Mouse (Mus musculus) frontal cortex, postnatal 14 days (tissue): ENCODE results near the gene Hbb-bt.
"Not testable (repeated sequence)": the region's sequence is repeated elsewhere in the genome, so short reads cannot be mapped to it uniquely, and the experiment has no call there.

Experiments used
- DNase-seq, 2 experiments: peaks; one replicate each; pipeline ENCODE4 v3.0.0; 2022; ENCODE audit warnings: low spot score in 2 of 2

Hbb-bt gene

DNA sequence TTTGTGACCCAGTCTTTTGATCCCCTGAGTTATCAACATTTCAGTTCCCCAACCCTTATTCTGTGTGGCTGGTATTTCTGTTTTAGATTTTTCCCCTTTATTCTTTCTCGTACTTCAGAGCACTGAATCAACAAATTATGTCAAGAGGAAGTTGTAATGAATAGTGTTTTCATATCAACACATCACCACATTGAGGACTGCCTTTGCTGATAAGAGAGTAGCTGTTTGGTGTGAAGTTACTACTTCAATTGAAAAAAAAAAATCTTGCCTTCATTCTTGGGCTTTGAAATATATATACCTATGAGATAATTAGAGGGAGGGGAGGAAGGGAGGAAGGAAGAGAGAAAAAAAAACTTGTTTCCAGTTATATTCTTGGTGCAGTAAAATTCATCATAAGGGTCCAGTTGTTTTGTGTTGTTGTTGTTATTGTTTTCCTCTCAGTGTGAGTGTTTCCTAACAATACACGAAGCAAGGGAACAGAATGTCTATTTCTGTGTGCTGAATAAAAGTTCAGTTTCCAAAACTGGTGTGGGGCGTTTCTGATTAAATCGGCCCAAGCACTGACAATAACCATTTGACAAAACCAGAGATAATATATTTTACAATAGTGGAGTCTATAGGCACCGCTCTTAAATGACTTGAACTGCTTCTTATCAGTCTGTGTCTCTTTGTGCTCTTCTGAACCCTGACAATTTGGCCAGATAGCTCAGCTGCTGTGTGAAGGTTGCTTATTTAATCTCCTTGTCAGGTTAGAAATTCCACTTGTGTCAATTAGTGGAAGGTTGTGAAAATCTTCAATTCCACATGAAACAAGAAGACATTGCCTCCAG lies 4.6 kb downstream of the Hbb-bt start:
- DNase-seq, result no peak

DNA sequence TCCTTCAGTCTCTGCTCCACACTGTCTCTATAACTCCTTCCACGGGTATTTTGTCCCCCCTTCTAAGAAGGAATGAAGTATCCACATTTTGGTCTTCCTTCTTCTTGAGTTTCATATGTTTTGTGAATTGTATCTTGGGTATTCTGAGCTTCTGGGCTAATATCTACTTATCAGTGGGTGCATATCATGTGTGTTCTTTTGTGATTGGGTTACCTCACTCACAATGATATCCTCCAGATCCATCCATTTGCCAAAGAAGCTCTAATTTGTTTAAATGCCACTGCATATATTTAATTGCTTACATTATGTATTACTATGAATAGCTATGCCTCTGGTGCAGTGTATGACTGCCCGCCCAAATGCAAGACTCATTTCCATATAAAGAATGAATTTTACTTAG lies 5.7 kb downstream of the Hbb-bt start:
- not testable (repeated sequence) for DNase-seq

DNA sequence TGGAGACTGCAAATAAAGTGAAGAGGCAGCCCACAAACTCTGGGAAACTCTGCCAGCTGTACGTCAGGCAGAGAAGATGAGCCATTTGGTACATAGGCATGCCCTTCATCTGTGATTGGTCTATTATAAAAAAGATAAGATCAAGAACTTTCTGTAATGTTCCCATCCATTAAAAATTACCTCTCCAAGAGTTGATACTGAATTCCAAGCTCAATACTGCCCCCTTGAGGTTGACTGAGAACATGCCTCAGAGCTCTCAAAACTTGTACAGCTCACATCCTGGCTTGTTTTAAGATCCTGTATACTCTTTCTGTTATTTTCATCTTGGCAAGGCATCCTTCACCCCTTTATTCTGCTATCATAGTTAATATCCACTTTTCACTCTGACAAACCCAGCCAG lies 6.9 kb downstream of the Hbb-bt start:
- DNase-seq, result no peak

DNA sequence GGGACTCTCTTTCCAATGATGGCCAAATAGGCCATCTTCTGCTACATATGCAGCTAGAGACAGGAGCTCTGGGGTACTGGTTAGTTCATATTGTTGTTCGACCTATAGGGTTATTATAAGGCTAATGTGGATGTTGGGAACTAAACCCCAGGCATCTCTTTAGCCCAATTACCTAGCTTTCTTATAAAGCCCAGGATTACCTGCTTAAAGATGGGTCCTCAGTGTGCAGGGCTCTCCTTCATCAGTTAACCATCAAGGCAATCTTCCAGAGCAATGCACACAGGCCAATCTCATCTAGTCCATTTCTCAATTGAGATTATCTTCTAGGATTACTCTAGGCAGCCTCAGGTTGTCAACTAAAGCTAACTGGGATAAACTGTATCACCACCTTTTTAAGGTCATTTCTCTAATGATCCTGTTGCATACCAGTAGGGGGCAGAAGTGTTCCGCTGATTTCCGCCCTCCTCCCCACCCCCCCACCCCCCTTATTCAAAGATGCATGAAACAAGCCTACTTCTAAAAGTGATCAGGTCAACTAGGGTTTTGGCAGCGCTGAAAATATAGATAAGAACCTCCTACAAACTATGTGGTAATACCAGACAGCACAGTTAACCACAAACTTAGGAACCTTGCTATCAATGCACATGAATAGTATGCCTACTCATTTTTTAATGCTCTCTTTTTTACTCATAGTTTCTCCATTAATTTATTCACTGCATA lies 21.0 kb downstream of the Hbb-bt start:
- DNase-seq, result no peak

DNA sequence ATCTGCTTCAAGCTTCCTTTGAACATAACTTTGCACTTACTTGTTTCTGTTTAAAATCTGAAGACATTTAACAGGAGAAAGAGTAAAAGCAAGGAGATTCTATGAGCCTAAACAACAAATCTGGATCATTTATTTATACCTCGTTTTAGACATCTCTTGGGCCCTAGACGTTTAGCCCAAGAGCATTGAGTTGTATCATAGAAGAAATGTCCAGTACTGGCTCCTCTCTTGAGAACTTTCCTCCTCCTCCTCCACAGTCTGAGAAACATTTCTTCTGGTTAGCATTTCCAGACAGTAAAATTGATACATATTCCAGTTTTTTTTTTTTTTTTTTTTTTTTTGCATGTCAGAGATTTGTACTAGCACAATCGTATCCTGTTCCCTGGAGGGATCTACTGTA lies 22.1 kb downstream of the Hbb-bt start, which contains the start of gene Olfr67:
Gene Olfr67, minus strand, starts transcription at position 101 of the 400 bp plus-strand sequence.
- DNase-seq, result no peak

DNA sequence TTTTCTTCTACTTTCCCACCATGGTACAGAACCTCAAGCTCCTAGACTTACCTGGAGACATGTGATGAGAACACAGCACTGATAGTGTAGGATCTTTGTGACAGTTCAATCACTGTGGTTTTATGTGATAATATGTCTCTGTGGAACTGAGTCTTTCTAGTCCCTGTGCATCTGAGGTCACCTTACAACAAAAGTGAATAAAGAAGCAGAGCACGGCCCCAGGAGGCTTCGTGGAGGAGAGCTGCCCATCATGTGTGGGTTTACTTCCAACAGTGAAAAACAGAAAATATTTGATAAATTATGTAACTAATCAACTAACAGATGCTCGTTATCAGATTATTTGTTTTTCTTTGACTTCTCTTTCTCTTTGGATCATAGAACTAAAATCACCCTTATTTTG lies 34.2 kb downstream of the Hbb-bt start, which contains the start of gene Olfr68:
Gene Olfr68, minus strand, starts transcription at position 101 of the 400 bp plus-strand sequence.
- no peak for DNase-seq

DNA sequence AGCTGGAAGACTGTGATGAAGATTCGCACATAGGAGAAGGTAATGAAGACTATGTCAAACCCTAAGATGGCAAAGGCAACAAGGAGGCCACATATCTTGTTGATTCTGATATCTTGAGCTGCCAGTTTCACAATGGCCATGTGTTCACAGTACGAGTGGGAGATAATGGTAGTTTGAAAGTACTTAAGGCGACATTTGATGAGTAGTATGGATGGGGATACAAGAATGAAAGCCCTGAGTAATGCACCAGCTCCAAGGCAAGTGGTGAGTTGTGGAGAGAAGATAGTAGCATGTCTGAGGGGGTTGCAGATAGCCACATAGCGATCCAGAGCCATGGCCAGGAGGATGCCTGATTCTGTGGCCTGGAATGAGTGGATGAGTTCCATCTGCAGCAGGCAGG lies 36.1 kb downstream of the Hbb-bt start:
- DNase-seq, result not testable (repeated sequence)

DNA sequence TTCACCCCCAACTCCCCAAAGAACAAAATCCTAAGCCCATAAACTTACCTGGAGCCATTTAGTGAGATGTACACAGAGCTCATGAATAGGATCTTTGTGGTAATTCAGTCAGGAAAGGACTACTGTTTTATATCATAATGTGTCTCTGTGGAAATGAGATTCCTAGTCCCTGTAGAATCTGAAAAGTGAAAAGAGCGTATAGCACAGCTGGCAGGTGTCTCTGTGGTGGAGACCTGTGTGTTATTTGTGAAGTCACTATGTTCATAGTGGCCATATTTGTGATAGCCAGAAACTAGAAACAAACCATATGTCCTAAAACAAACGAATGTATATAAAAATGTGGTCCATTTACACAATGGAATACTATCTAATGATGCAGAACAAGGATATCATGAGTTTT lies 42.3 kb downstream of the Hbb-bt start, which contains the start of gene Olfr69:
Gene Olfr69, minus strand, starts transcription at position 101 of the 400 bp plus-strand sequence.
- no peak for DNase-seq

DNA sequence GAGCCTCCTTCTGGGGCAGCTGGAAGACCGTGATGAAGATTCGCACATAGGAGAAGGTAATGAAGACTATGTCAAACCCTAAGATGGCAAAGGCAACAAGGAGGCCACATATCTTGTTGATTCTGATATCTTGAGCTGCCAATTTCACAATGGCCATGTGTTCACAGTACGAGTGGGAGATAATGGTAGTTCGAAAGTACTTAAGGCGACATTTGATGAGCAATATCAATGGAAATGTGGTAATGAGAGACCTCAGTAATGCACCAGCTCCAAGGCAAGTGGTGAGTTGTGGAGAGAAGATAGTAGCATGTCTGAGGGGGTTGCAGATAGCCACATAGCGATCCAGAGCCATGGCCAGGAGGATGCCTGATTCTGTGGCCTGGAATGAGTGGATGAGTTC lies 46.1 kb downstream of the Hbb-bt start:
- DNase-seq, result not testable (repeated sequence)
